Mouse (Mus musculus) erythroblast, embryonic 14.5 days (primary cell): Measurements from ENCODE around the gene Rnaset2a. TPM values are rescaled to one million over a fixed set of nuclear protein-coding genes. Genes with fewer than 3 reads are reported as not detected.
"Not testable (repeated sequence)": the region's sequence is repeated elsewhere in the genome, so short reads cannot be mapped to it uniquely, and the experiment has no call there.

Experiments
- H3K27me3 ChIP-seq: 2 replicates; pipeline ENCODE4 v1.6.1; 2012; ENCODE audit warnings: inconsistent platforms; ENCODE audit not compliant: control insufficient read depth
- H3K36me3 ChIP-seq: 2 replicates; pipeline ENCODE4 v1.6.1; 2012; ENCODE audit warnings: mild to moderate bottlenecking, inconsistent platforms; ENCODE audit not compliant: control insufficient read depth
- H3K4me1 ChIP-seq: 2 replicates; pipeline ENCODE4 v1.6.1; 2012; ENCODE audit warnings: inconsistent platforms; ENCODE audit not compliant: control insufficient read depth
- H3K4me3 ChIP-seq: replicated peaks from 2 replicates; pipeline ENCODE3; 2012; ENCODE audit warnings: moderate library complexity, mild to moderate bottlenecking, inconsistent platforms
- H3K9me3 ChIP-seq: 2 replicates; pipeline ENCODE4 v1.6.1; 2012; ENCODE audit warnings: low read length, inconsistent platforms, mixed read lengths; ENCODE audit not compliant: control insufficient read depth
- polyA plus RNA-seq: library from polyadenylated mRNA; stranded (reverse); fragments of >175 nt; gene quantifications from 2 replicates; pipeline ENCODE4 v1.2.3, GENCODE M21; 2012

Rnaset2a gene
- polyA plus RNA-seq, 1 experiment = 1.5 TPM

DNA sequence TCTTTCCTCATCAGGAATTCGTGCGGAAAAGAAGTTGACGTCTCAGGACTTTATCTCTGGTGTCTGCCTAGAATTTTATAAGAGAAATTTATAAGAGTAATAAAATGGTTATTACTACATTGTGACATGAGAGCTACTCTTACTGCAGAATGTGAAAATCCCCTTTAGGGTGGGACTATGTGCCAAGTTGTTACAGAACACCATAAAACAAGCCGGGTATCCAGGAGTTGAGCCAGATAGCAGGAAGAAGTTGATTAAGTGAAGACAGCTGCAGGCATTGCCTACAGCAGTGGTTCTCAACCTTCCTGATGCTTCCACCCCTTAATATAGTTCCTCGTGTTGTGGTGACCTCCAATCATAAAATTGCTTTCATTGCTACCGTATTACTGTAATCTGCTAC lies 31.0 kb downstream of the Rnaset2a start:
- H3K27me3 ChIP-seq = not testable (repeated sequence)

DNA sequence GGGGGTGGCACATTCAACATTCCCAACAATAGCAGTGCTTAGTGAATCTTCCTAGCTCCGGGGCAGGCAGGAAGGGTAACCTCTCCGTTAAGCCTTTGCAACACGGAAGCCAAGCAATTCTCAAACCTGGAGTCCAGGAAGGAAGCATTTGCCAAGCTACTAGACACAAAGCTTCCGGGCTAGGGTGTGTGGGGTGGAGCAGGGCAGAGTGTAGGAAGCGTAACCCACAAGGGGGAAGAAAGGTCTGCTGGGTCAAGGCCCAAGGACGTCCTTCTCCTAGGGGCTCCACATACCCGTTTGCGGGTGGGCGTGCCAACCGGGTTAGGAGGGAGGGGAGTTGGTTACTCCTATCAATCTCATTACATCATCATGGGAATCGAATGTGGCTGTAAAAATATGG lies 31.5 kb downstream of the Rnaset2a start:
- H3K9me3 ChIP-seq, H3K27me3 ChIP-seq, H3K4me1 ChIP-seq, H3K36me3 ChIP-seq, H3K4me3 ChIP-seq: not testable (repeated sequence)

More for the DNA sequence above, 31.0 kb downstream of the Rnaset2a start:
- H3K9me3 ChIP-seq, H3K4me1 ChIP-seq, H3K36me3 ChIP-seq, H3K4me3 ChIP-seq: not testable (repeated sequence)

DNA sequence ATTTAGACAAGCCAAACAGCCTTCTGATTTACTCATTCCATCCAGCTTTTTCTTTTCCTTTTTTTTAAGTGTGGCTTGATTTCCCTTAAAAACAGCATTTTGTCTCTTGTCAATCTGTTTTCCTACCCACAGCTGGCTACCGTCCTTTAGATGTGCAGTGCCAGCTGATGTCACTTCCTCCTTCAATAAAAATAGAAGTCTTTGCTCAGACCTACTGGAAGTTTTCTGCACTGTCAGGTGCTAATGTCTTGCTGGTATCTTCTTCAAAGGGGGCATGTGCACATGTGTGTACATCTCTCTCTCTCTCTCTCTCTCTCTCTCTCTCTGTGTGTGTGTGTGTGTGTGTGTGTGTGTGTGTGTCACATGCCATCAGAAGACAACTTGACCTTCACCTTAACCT lies 35.7 kb downstream of the Rnaset2a start:
- not testable (repeated sequence) for H3K36me3 ChIP-seq, H3K4me3 ChIP-seq, H3K4me1 ChIP-seq, H3K27me3 ChIP-seq, H3K9me3 ChIP-seq

DNA sequence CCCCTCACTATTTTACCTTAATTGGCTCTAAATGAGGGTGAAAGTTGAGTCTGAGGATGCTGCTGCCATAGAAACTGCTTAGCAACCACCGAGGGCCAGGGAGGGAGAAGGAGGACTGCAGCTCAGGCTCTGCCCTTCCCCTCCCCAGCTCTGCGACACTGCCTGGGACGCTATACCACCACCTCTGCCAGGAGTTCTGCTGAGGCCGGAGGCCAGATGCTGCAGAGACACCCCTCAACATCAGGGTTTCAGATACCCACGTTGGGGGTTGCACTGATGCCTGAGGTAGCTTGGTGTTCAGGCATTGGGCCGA lies 46.6 kb downstream of the Rnaset2a start:
- H3K4me1 ChIP-seq, H3K9me3 ChIP-seq, H3K27me3 ChIP-seq, H3K36me3 ChIP-seq, H3K4me3 ChIP-seq: not testable (repeated sequence)

DNA sequence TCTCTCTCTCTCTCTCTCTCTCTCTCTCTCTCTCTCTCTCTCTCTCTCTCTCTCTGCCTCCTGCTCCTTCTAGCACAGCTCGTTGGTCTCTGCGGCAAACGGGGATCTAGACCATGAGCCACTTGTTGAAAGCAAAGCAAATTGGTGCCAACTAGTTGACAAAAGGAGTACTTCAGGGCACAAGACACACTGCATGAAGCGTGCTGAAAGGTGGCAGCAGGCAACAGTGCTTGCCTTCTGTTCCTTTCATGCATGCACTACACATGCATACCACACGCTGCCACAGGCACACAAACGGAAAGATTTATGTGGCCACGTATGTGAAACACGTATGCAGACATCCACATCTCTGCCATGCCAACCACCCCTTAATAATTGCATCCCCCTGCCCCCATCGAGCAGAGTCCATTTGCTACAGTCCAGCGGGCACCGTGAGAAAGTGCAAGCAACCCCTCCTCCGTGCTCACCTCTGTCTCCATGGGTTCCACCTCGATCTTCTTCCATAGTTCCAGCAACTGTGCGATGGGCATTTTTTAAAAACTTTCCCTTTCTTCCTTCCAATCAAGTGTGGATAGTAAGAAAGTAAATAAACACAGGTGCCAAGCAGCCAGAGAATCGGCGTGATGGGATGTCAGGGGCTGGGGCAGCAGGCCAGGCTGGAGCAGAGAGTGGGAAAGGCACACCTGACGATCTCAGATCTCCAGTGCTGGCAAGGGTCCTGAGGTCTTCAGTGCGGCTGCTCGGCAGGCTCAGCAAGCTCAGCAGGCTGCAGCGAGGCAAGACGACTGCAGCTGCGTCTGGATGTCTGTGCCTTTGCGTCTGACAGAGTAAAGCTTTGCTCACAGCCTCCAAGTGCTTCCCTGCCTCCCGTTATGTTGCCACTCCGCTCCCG lies 47.2 kb downstream of the Rnaset2a start:
- not testable (repeated sequence) for H3K27me3 ChIP-seq, H3K36me3 ChIP-seq, H3K4me1 ChIP-seq, H3K9me3 ChIP-seq, H3K4me3 ChIP-seq

DNA sequence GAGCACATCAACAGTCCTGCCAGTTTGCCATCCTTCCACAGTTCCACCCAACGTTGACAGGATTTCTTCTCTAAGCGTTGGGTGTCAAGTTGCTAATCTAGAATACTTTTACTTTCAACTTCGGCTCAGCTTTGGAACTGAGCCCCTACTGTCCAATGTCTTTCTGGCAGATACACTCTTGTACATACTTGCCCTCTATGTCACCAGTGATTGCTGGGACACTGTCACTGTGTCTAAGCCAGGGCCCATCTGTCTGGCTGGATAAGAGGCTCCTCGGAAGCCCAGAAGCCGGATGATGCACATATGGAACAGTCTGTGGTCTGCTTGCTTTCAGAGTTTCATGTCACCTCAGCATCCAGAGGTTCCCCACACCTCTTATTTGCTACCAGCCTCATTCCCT lies 51.7 kb downstream of the Rnaset2a start:
- H3K4me3 ChIP-seq, H3K27me3 ChIP-seq, H3K36me3 ChIP-seq: not testable (repeated sequence)

DNA sequence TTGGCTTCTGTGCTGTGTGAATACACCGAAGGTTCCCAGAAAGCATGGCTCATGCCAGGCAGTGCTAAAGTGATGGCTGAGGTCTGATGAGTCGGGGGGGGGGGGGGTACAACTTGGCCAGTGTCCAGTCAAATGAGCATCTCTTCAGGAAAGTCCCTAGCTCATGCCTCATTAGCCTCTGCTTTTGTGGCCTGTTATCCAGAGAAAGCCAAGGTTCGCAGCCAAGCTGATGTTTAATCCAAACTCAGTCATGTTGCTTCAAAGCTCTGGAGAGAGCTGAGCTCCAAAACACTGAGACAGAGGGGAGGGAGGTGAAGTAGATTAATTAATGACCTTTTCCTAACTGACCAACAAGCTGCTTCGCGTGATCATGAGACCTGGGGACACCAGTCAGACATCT lies 52.2 kb downstream of the Rnaset2a start:
- H3K27me3 ChIP-seq, H3K4me1 ChIP-seq, H3K36me3 ChIP-seq, H3K9me3 ChIP-seq, H3K4me3 ChIP-seq: not testable (repeated sequence)

More for the DNA sequence above, 51.7 kb downstream of the Rnaset2a start:
- H3K9me3 ChIP-seq, H3K4me1 ChIP-seq: not testable (repeated sequence)

DNA sequence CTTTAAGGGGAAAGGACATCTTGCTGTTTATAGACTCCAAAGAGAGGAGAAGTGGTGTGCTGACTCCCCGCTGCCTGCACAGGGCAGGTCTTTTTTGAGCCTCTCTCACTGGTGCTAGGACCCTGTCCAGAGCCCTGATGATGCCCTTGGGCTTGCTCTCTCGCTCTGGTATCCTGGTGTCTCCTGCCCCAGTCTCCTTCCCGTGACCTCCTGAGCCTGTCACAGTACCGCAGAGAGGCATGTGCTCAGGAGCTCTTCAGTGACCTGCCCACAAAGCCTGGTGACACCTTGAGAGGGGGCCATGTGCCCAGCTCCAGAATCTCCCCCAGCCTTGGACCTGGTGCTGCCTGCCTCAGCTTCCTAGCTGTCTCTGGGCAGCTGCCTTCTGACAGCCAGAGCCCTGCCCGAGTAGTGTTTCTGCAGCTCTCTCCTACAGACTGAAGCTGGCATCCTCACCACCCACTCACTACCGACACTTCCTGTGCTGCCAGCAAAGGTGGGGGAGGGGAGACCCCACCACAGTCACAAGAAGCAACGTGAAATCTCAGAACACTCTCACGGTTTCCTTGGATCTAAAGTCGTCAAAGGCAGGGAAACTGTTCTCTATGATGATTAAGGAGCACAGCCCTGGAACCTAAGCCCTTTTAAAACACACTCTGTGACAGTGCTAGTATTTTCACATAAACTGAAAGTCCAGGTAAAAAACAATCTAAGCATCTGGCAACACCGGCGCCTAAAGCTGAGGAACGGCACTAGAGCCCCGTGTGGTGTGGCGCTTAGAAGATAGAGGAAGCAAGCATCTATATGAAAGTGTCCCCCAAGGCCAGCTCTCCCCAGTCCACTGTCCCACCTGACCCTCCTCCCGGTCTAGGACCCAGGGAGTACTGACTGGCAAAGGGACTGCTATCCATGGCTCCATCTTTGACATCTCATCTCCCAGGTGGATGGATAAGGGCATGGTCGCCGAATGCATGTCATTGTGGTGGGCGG lies 55.1 kb downstream of the Rnaset2a start:
- not testable (repeated sequence) for H3K4me3 ChIP-seq, H3K27me3 ChIP-seq, H3K36me3 ChIP-seq, H3K4me1 ChIP-seq, H3K9me3 ChIP-seq

DNA sequence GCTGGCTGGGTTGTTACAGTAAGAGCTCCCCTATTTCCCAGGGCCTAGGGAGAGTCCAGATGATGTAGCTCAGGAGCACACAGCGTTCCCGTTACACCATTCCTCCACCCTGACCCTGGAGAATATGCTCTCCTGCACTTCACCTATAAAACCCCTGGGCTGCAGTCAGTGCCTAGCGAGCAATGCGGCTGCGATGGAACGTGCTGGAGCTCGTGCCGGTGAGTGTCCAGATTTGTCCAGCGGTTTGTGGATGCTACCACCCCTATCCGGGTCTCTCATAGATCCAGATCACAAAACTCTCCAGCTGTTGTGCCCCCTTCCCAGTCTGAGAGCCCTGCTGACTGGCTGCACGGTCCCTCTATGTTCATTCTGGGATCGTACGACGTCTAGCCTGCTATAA lies 56.6 kb downstream of the Rnaset2a start:
- H3K4me1 ChIP-seq, H3K4me3 ChIP-seq, H3K27me3 ChIP-seq, H3K36me3 ChIP-seq, H3K9me3 ChIP-seq: not testable (repeated sequence)

DNA sequence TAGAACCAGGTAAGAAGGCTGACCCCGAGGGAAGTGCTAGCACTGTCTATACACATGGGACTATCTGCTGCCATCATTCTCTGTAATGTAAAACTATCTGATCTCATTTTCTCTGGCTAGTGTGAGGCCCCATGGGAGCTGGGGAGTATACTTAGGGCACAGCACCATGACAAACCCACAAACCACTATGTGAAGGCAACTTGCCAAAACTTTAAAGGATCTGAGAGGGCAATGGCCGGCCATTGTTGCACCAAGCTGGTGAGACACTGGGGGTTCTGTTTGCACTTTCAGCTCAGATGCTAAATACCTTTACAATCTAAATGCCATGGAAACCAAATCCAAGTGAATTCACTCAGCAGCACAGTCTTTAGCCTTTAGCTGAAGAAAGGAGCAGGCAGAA lies 78.0 kb downstream of the Rnaset2a start:
- H3K9me3 ChIP-seq, H3K36me3 ChIP-seq, H3K4me3 ChIP-seq, H3K27me3 ChIP-seq, H3K4me1 ChIP-seq: not testable (repeated sequence)

Other genes with a start within 250 kb of the Rnaset2a start
- gene Tagap, start 222.1 kb downstream of the Rnaset2a start, polyA plus RNA-seq = 0.02 TPM in 1 of 2 replicates, not detected in the other
- 2.4 and 3.8 TPM in 2 replicates for gene Rsph3a, start 202.5 kb downstream of the Rnaset2a start, polyA plus RNA-seq
- not detected in 2 replicates for gene Gm49673, start 309 bp downstream of the Rnaset2a start, polyA plus RNA-seq
- 0.11 and 0.26 TPM in 2 replicates for gene Fgfr1op, start 17.4 kb upstream of the Rnaset2a start, polyA plus RNA-seq
- not detected in 2 replicates for gene Ccr6, start 87.9 kb upstream of the Rnaset2a start, polyA plus RNA-seq
- 1.7 and 1.8 TPM in 2 replicates for gene Mpc1, start 134.8 kb upstream of the Rnaset2a start, polyA plus RNA-seq
- gene Sft2d1, start 163.0 kb upstream of the Rnaset2a start, polyA plus RNA-seq = 6.2 TPM in 2 replicates
- 0.01 and 0.03 TPM in 2 replicates for gene Prr18, start 189.4 kb upstream of the Rnaset2a start, polyA plus RNA-seq
- gene T2, start 207.9 kb upstream of the Rnaset2a start, polyA plus RNA-seq = not detected in 2 replicates